Mouse (Mus musculus) cerebellum, adult 2 months (tissue): ENCODE results near the gene AB124611. TPM values are rescaled to one million over a fixed set of nuclear protein-coding genes. Genes with fewer than 3 reads are reported as not detected.

Experiments
- DNase-seq, 2 experiments: peaks; one replicate each; pipeline ENCODE4 v3.0.0; 2021
- H3K27ac ChIP-seq: fragments of 200-500 bp; 2 replicates; pipeline ENCODE4 v1.5.1; 2012; ENCODE audit warnings: low read length, control low read depth, inconsistent platforms; ENCODE audit not compliant: insufficient read depth
- H3K27me3 ChIP-seq: fragments of 200-500 bp; 2 replicates; pipeline ENCODE4 v1.6.1; 2012; ENCODE audit warnings: inconsistent platforms, mild to moderate bottlenecking, low read length, moderate library complexity; ENCODE audit not compliant: control insufficient read depth, insufficient read depth
- H3K4me1 ChIP-seq: fragments of 200-500 bp; 2 replicates; pipeline ENCODE4 v1.6.1; 2011; ENCODE audit warnings: low read length; ENCODE audit not compliant: control insufficient read depth, insufficient read depth
- H3K4me3 ChIP-seq: fragments of 200-500 bp; replicated peaks from 2 replicates; pipeline ENCODE3; 2011; ENCODE audit warnings: mild to moderate bottlenecking, low read depth, low read length, control low read depth; ENCODE audit not compliant: insufficient read depth
- CTCF ChIP-seq: fragments of 200-500 bp; IDR thresholded peaks from 2 replicates; pipeline ENCODE4 v1.5.1; 2011; ENCODE audit warnings: low read depth, mild to moderate bottlenecking, control low read depth, low read length, moderate library complexity, borderline replicate concordance; ENCODE audit not compliant: insufficient read depth
- POLR2A ChIP-seq: fragments of 200-500 bp; IDR thresholded peaks from 2 replicates; pipeline ENCODE4 v1.6.1; 2011; ENCODE audit warnings: low read length, control low read depth, borderline replicate concordance; ENCODE audit not compliant: insufficient read depth
- WGBS: fragments of 180-500 bp; shearing (Covaris S2); methylation state at CpG from one replicate; pipeline ENCODE4 v1.1.7; 2018; 5-methylcytosine and 5-hydroxymethylcytosine counted together
- polyA plus RNA-seq: library from polyadenylated mRNA; depleted of rRNA; stranded (reverse); fragments of >200 nt; gene quantifications from 2 replicates; pipeline ENCODE4 v1.2.3, GENCODE M21; 2012

The AB124611 gene
- polyA plus RNA-seq, 1 experiment, result 0.28 TPM

GRCm38 (mm10) chr9:21574012-21574801 is 48.2 kb downstream of the AB124611 start:
- TF ChIP-seq CTCF (no peak), POLR2A (no peak)
- WGBS, result 65% methylated on average over 8 of the region's 8 CpGs
- DNase-seq, result no peak

DNA sequence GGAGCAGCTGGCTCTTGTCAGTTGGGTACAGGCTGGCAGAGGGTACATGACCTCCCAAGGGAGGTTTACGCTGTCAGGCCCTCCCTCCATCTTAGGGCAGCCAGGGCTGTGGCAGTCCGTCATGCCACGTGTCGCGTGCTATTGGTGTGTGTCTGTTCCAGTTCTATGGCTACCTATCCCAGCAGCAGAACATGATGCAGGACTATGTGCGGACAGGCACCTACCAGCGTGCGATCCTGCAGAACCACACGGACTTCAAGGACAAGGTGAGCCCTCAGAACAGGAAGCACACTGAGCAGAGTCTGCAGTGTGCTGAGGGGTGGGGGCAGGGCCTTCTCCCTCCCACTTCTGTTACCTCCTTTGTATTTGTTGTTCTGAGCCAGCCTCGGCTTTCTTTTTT is 49.3 kb downstream of the AB124611 start:
- no peak overlapping the region for H3K27ac ChIP-seq
- peaks cover 5% of the 10 kb centered on the region for H3K4me1 ChIP-seq
- no peak overlapping the region for H3K4me3 ChIP-seq
- H3K27me3 ChIP-seq, result no peaks in the 10 kb centered on the region
- no peak for DNase-seq
- TF ChIP-seq CTCF, result no peak
- TF ChIP-seq POLR2A, result no peak
- 77% methylated on average over 10 of the region's 10 CpGs for WGBS

More at GRCm38 (mm10) chr9:21574012-21574801, 48.2 kb downstream of the AB124611 start:
- Histone ChIP-seq H3K4me1 (peaks cover 5% of the 10 kb centered on the region), H3K4me3 (no peak overlapping the region), H3K27me3 (no peaks in the 10 kb centered on the region), H3K27ac (no peak overlapping the region)

- no peaks in the 10 kb centered on the region for H3K27me3 ChIP-seq
- peaks cover 5% of the 10 kb centered on the region for H3K4me1 ChIP-seq
- DNase-seq, result no peak
- TF ChIP-seq CTCF, result no peak
- TF ChIP-seq POLR2A, result no peak
- 12% methylated on average over 1 of the region's 1 CpGs for WGBS
- H3K27ac ChIP-seq, result no peak overlapping the region
- no peak overlapping the region for H3K4me3 ChIP-seq
These were observed 50.3 kb downstream of the AB124611 start for GRCm38 (mm10) chr9:21576286-21576685.

- WGBS, result 13% methylated on average over 3 of the region's 3 CpGs
- no peak for DNase-seq
- no peak overlapping the region for H3K4me3 ChIP-seq
- no peaks in the 10 kb centered on the region for H3K27me3 ChIP-seq
- no peak for TF ChIP-seq POLR2A
- no peak for TF ChIP-seq CTCF
- peaks cover 5% of the 10 kb centered on the region for H3K4me1 ChIP-seq
- H3K27ac ChIP-seq, result no peak overlapping the region
These were observed 52.2 kb downstream of the AB124611 start for GRCm38 (mm10) chr9:21578226-21578625.

DNA sequence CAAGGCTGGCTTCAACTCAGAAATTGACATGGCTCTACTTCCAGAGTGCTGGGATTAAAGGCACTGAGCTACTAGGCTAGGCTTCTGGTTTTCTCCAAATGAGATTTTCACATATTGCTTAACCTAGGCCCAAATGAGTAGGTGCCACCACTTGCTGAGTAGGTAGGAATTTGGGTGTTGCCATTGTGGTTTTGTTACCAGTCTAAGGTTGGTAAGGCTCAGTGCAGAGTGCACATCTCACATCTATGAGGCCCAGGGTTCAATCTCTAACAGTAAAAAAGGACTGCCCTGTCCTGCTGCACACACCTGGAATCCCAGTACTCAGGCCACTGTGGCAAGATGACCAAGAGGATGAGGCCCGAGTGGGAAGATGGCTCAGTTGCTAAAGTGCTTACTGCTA is 59.4 kb downstream of the AB124611 start:
- Histone ChIP-seq H3K27ac (no peak overlapping the region), H3K4me1 (no peaks in the 10 kb centered on the region), H3K27me3 (no peaks in the 10 kb centered on the region), H3K4me3 (no peak overlapping the region)
- WGBS, result 96% methylated on average over 1 of the region's 1 CpGs
- DNase-seq, result no peak
- TF ChIP-seq CTCF (no peak), POLR2A (no peak)

DNA sequence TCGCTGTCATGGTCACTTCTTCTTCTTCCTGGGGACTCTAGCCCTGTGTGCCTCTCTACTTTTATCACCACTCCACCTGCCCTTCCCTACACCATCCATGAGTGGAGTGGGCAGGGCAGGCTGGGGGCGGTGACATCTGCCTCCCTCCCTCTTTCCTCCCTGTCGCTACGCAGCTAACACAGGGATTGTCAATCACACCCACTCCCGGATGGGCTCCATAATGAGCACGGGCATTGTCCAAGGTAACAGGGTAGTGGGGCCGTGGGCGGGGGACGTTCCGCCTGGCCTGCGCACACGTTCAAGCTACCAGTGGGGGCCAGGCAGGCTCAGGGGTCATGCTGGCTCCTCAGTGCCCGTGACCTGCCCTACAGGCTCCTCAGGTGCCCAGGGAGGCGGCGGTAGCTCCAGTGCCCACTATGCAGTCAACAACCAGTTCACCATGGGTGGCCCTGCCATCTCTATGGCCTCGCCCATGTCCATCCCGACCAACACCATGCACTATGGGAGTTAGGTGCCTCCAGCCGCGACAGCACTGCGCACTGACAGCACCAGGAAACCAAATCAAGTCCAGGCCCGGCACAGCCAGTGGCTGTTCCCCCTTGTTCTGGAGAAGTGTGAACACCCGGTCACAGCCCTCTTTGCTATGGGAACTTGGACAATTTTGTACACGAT is 61.8 kb downstream of the AB124611 start:
- no peak for TF ChIP-seq POLR2A
- no peak for TF ChIP-seq CTCF
- H3K4me3 ChIP-seq, result no peak overlapping the region
- no peak overlapping the region for H3K27ac ChIP-seq
- peaks cover 8% of the 10 kb centered on the region; the same call in 1 of the 2 replicates for H3K4me1 ChIP-seq
- no peaks in the 10 kb centered on the region for H3K27me3 ChIP-seq
- DNase-seq, result no peak
- 75% methylated on average over 23 of the region's 23 CpGs for WGBS

DNA sequence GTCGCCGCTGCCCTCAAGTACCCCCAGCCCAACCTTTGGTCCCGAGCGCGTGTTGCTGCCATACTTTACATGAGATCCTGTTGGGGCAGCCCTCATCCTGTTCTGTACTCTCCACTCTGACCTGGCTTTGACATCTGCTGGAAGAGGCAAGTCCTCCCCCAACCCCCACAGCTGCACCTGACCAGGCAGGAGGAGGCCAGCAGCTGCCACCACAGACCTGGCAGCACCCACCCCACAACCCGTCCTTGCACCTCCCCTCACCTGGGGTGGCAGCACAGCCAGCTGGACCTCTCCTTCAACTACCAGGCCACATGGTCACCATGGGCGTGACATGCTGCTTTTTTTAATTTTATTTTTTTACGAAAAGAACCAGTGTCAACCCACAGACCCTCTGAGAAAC is 62.4 kb downstream of the AB124611 start:
- WGBS, result 74% methylated on average over 8 of the region's 8 CpGs
- Histone ChIP-seq H3K27ac (no peak overlapping the region), H3K4me1 (peaks cover 8% of the 10 kb centered on the region; the same call in 1 of the 2 replicates), H3K4me3 (no peak overlapping the region), H3K27me3 (no peaks in the 10 kb centered on the region)
- no peak for DNase-seq
- TF ChIP-seq POLR2A (no peak), CTCF (no peak)

DNA sequence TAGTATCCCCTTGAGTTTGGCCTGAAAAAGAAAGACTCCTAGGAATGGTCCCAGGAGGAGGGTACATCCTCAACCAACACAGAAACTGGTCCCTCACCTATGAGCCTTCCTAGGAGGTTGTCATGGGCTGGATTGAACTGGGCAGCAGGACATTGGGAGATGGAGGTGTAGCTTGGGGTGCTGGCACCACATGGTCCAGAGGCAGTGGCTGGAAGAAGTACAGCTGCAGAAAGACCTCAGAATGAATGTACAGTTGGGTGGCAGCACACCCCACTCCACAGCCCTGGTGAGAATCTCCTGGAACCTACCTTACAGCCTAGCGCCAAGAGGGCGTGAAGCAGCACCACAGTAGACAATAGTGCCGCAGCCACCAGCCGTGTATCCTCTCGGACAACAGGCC is 63.6 kb downstream of the AB124611 start:
- no peaks in the 10 kb centered on the region for H3K27me3 ChIP-seq
- H3K4me3 ChIP-seq, result no peak overlapping the region
- TF ChIP-seq POLR2A (no peak), CTCF (no peak)
- H3K27ac ChIP-seq, result no peak overlapping the region
- 69% methylated on average over 5 of the region's 5 CpGs for WGBS
- DNase-seq, result no peak
- H3K4me1 ChIP-seq, result peaks cover 8% of the 10 kb centered on the region; the same call in 1 of the 2 replicates
